Comparison of ENCODE assay signal across 9 mouse cellular contexts in genomic region chr9:46328572-46329249, GRCm38 (mm10). TPM values are rescaled to one million over a fixed set of nuclear protein-coding genes. Genes with fewer than 3 reads are reported as not detected.
DNase-seq lines count a peak whose midpoint lies in the region; ATAC-seq and TF ChIP-seq lines count a peak whose summit lies in the region.
"Had no signal": no experiment of that assay in that cellular context is flagged by ENCODE, and none has a peak within 500 bp of the region (broad histone marks: within the 10 kb centered on the region; RNA-seq: fewer than 3 reads in every experiment).

No protein-coding gene starts in this region.

- peaks cover 7% of the 10 kb centered on the region for H3K27me3 ChIP-seq in embryonic facial prominence, embryonic 15.5 days
- H3K27me3 ChIP-seq in hindbrain, embryonic 14.5 days (ENCODE audit: control insufficient read depth, insufficient read depth, low read length), result no peaks in the 10 kb centered on the region
- H3K27me3 ChIP-seq in limb, embryonic 11.5 days (ENCODE audit: control insufficient read depth, insufficient read depth, low read length), result no peaks in the 10 kb centered on the region
- no peaks in the 10 kb centered on the region for H3K27me3 ChIP-seq in neural tube, embryonic 11.5 days (ENCODE audit: control insufficient read depth, insufficient read depth, low read length)

- peak overlapping the region; percentile 45 for H3K4me2 ChIP-seq in embryonic facial prominence, embryonic 15.5 days (replicated peaks)
- H3K4me2 ChIP-seq in hindbrain, embryonic 14.5 days (replicated peaks), result peak overlapping the region; percentile 50
- peak overlapping the region; percentile 70 for H3K4me2 ChIP-seq in limb, embryonic 11.5 days (ENCODE audit: low read depth, severe bottlenecking)
- peak overlapping the region; percentile 43 for H3K4me2 ChIP-seq in neural tube, embryonic 11.5 days (ENCODE audit: low read depth)

- no peak overlapping the region for H3K27ac ChIP-seq in bone marrow macrophage, adult 2 months (ENCODE audit: insufficient read depth, low read depth, low read length)
- H3K27ac ChIP-seq in embryonic facial prominence, embryonic 15.5 days (replicated peaks), result peak overlapping the region; percentile 13; the same call in 1 of the 2 replicates
- peak overlapping the region; percentile 87 for H3K27ac ChIP-seq in hindbrain, embryonic 14.5 days
- peak overlapping the region; percentile 63 for H3K27ac ChIP-seq in limb, embryonic 11.5 days (replicated peaks; ENCODE audit: low read depth, low read length)
- peak overlapping the region; percentile 93 for H3K27ac ChIP-seq in neural tube, embryonic 11.5 days (ENCODE audit: low read depth, low read length)

- 0 out of 2 replicates have a peak overlapping the region, but pooled peaks have one; percentile 7 for H3K4me3 ChIP-seq in bone marrow macrophage, adult 2 months (ENCODE audit: insufficient read depth, low read length)
- H3K4me3 ChIP-seq in embryonic facial prominence, embryonic 15.5 days (replicated peaks), result peak overlapping the region; percentile 28
- peak overlapping the region; percentile 11 for H3K4me3 ChIP-seq in hindbrain, embryonic 14.5 days (replicated peaks; ENCODE audit: low read length)
- H3K4me3 ChIP-seq in limb, embryonic 11.5 days (ENCODE audit: low read depth, low read length), result peak overlapping the region; percentile 26
- H3K4me3 ChIP-seq in neural tube, embryonic 11.5 days (ENCODE audit: low read depth, low read length), result 0 out of 2 replicates have a peak overlapping the region, but pooled peaks have one; percentile 7

- H3K9me3 ChIP-seq in embryonic facial prominence, embryonic 15.5 days (replicated peaks), result no peaks in the 10 kb centered on the region
- H3K9me3 ChIP-seq in hindbrain, embryonic 14.5 days (ENCODE audit: control insufficient read depth, low read length), result no peaks in the 10 kb centered on the region
- no peaks in the 10 kb centered on the region for H3K9me3 ChIP-seq in limb, embryonic 11.5 days (ENCODE audit: control insufficient read depth, low read length)
- no peaks in the 10 kb centered on the region for H3K9me3 ChIP-seq in neural tube, embryonic 11.5 days (ENCODE audit: control insufficient read depth, low read length)

- DNase-seq in kidney, adult 9 months, result peak; percentile 9
- DNase-seq in kidney, adult 18-20 months, result no peak
- DNase-seq in hindbrain, embryonic 14.5 days (ENCODE audit: low spot score), result peak; percentile 76
- DNase-seq in limb, embryonic 11.5 days (ENCODE audit: low spot score), result peak; percentile 80
- DNase-seq in neural tube, embryonic 11.5 days (ENCODE audit: low spot score), result peak; percentile 89
- DNase-seq in spleen, adult 12 weeks (ENCODE audit: low spot score), result no peak

- 5% methylated on average over 30 of the region's 30 CpGs for WGBS in embryonic facial prominence, embryonic 15.5 days
- WGBS in hindbrain, embryonic 14.5 days, result 1% methylated on average over 30 of the region's 30 CpGs
- WGBS in limb, embryonic 11.5 days, result 3% methylated on average over 30 of the region's 30 CpGs
- WGBS in neural tube, embryonic 11.5 days, result 1% methylated on average over 30 of the region's 30 CpGs

- TF ChIP-seq CTCF in bone marrow macrophage, adult 2 months (IDR thresholded peaks at IDR 0.05; ENCODE audit: low read depth, low read length), result no peak

- no peaks in the 10 kb centered on the region for H3K36me3 ChIP-seq in embryonic facial prominence, embryonic 15.5 days
- H3K36me3 ChIP-seq in hindbrain, embryonic 14.5 days (replicated peaks; ENCODE audit: control insufficient read depth, insufficient read depth), result no peaks in the 10 kb centered on the region
- no peaks in the 10 kb centered on the region for H3K36me3 ChIP-seq in limb, embryonic 11.5 days (ENCODE audit: control insufficient read depth, insufficient read depth, low read length)
- H3K36me3 ChIP-seq in neural tube, embryonic 11.5 days (ENCODE audit: control insufficient read depth, insufficient read depth, low read length), result no peaks in the 10 kb centered on the region

- peak overlapping the region; percentile 4; the same call in 1 of the 2 replicates for H3K9ac ChIP-seq in embryonic facial prominence, embryonic 15.5 days
- H3K9ac ChIP-seq in hindbrain, embryonic 14.5 days, result peak overlapping the region; percentile 61
- H3K9ac ChIP-seq in limb, embryonic 11.5 days (ENCODE audit: low read length), result peak overlapping the region; percentile 79
- peak overlapping the region; percentile 55 for H3K9ac ChIP-seq in neural tube, embryonic 11.5 days (ENCODE audit: low read length)

- no peak for TF ChIP-seq POLR2A in bone marrow macrophage, adult 2 months (IDR thresholded peaks at IDR 0.05; ENCODE audit: borderline replicate concordance, low read depth, low read length)

- no peaks in the 10 kb centered on the region for H3K4me1 ChIP-seq in bone marrow macrophage, adult 2 months (ENCODE audit: control insufficient read depth, insufficient read depth, low read length)
- peaks cover 12% of the 10 kb centered on the region for H3K4me1 ChIP-seq in embryonic facial prominence, embryonic 15.5 days
- H3K4me1 ChIP-seq in hindbrain, embryonic 14.5 days (replicated peaks; ENCODE audit: control insufficient read depth, insufficient read depth, low read length), result peaks cover 21% of the 10 kb centered on the region
- H3K4me1 ChIP-seq in limb, embryonic 11.5 days (ENCODE audit: control insufficient read depth, insufficient read depth, low read length), result peaks cover 8% of the 10 kb centered on the region
- H3K4me1 ChIP-seq in neural tube, embryonic 11.5 days (ENCODE audit: control insufficient read depth, insufficient read depth, low read length), result peaks cover 9% of the 10 kb centered on the region

- ATAC-seq in embryonic facial prominence, embryonic 15.5 days (ENCODE audit: insufficient number of reproducible peaks, low FRiP score, low TSS enrichment, low read depth), result no peak
- peak; percentile 68 for ATAC-seq in hindbrain, embryonic 14.5 days (ENCODE audit: low FRiP score)
- no peak for ATAC-seq in limb, embryonic 11.5 days (ENCODE audit: insufficient number of reproducible peaks, low FRiP score, low TSS enrichment, low read depth)
- peak; percentile 64 for ATAC-seq in neural tube, embryonic 11.5 days (ENCODE audit: insufficient read depth, low FRiP score, low TSS enrichment)
- ATAC-seq: Patski had no signal

RNA-seq across cellular contexts. Expression of gene 4931429L15Rik, which starts 8.9 kb away (rescaled TPM):
- not detected in 2 replicates for polyA plus RNA-seq in bone marrow macrophage, adult 2 months (2012; ENCODE audit: insufficient read depth, insufficient read length, missing spikeins)
- not detected in 2 replicates for polyA plus RNA-seq in embryonic facial prominence, embryonic 15.5 days (2015; fragmentation: Nextera tagmentation; extraction: Ambion mirVana)
- not detected in 2 replicates for polyA plus RNA-seq in hindbrain, embryonic 14.5 days (2014; fragmentation: Nextera tagmentation; extraction: Ambion mirVana)
- polyA plus RNA-seq in limb, embryonic 11.5 days (2014; fragmentation: Nextera tagmentation; extraction: Ambion mirVana), result 0.08 TPM in 1 of 2 replicates, not detected in the other
- polyA plus RNA-seq in neural tube, embryonic 11.5 days (2014; fragmentation: Nextera tagmentation; extraction: Ambion mirVana), result not detected in 2 replicates
- polyA plus RNA-seq: Patski had no signal

RNA-seq across cellular contexts. Expression of gene Bud13, which starts 45.9 kb away (rescaled TPM):
- 15.3 and 23.2 TPM in 2 replicates for polyA plus RNA-seq in bone marrow macrophage, adult 2 months (2012; ENCODE audit: insufficient read depth, insufficient read length, missing spikeins)
- polyA plus RNA-seq in embryonic facial prominence, embryonic 15.5 days (2015; fragmentation: Nextera tagmentation; extraction: Ambion mirVana), result 23.0 and 24.6 TPM in 2 replicates
- polyA plus RNA-seq in hindbrain, embryonic 14.5 days (2014; fragmentation: Nextera tagmentation; extraction: Ambion mirVana), result 15.1 and 16.0 TPM in 2 replicates
- polyA plus RNA-seq in limb, embryonic 11.5 days (2014; fragmentation: Nextera tagmentation; extraction: Ambion mirVana), result 37.9 and 38.9 TPM in 2 replicates
- 26.4 and 28.5 TPM in 2 replicates for polyA plus RNA-seq in neural tube, embryonic 11.5 days (2014; fragmentation: Nextera tagmentation; extraction: Ambion mirVana)

RNA-seq across cellular contexts. Expression of gene Zpr1, which starts 55.8 kb away (rescaled TPM):
- 35.5 and 41.6 TPM in 2 replicates for polyA plus RNA-seq in bone marrow macrophage, adult 2 months (2012; ENCODE audit: insufficient read depth, insufficient read length, missing spikeins)
- 55.8 and 57.4 TPM in 2 replicates for polyA plus RNA-seq in embryonic facial prominence, embryonic 15.5 days (2015; fragmentation: Nextera tagmentation; extraction: Ambion mirVana)
- polyA plus RNA-seq in hindbrain, embryonic 14.5 days (2014; fragmentation: Nextera tagmentation; extraction: Ambion mirVana), result 54.3 and 55.3 TPM in 2 replicates
- polyA plus RNA-seq in limb, embryonic 11.5 days (2014; fragmentation: Nextera tagmentation; extraction: Ambion mirVana), result 60.4 and 64.2 TPM in 2 replicates
- polyA plus RNA-seq in neural tube, embryonic 11.5 days (2014; fragmentation: Nextera tagmentation; extraction: Ambion mirVana), result 60.3 and 67.6 TPM in 2 replicates

Comparison
In these comparisons a context has a peak if more than half of its experiments do, and no peak if none do; other contexts are left out.
1. DNase-seq: peak in kidney, adult 9 months (single experiment), hindbrain, embryonic 14.5 days (single experiment), limb, embryonic 11.5 days (single experiment) and neural tube, embryonic 11.5 days (single experiment); none in kidney, adult 18-20 months (single experiment) and spleen, adult 12 weeks (single experiment).
2. ATAC-seq: peak in hindbrain, embryonic 14.5 days (single experiment) and neural tube, embryonic 11.5 days (single experiment); none in embryonic facial prominence, embryonic 15.5 days (single experiment) and limb, embryonic 11.5 days (single experiment).
3. H3K9ac ChIP-seq: peak in every context shown above with its lines; median percentile 79 in limb, embryonic 11.5 days; 61 in hindbrain, embryonic 14.5 days; 55 in neural tube, embryonic 11.5 days; 4 in embryonic facial prominence, embryonic 15.5 days.
4. Peak in every context shown above with its lines, with median percentiles within 50 percentile points of each other: H3K4me3 ChIP-seq and H3K4me2 ChIP-seq.